Mouse (Mus musculus) ES-E14 (cell line): ENCODE measurements at regions not wholly inside any gene's neighbourhood (a gene's known extent, or its start where the extent isn't known, plus 50 kb on each side); places are given as distances from the start of the nearest gene placed in this dataset.

ENCODE experiments used
- MAFK ChIP-seq: IDR thresholded peaks from 2 replicates; pipeline ENCODE4 v1.6.1; 2014; ENCODE audit warnings: mild to moderate bottlenecking, low read depth, low read length, inconsistent platforms; ENCODE audit not compliant: insufficient read depth
- ZC3H11A ChIP-seq: IDR thresholded peaks from 2 replicates; pipeline ENCODE4 v1.6.1; 2012; ENCODE audit warnings: low read depth, mild to moderate bottlenecking, inconsistent platforms, low read length, borderline replicate concordance

DNA sequence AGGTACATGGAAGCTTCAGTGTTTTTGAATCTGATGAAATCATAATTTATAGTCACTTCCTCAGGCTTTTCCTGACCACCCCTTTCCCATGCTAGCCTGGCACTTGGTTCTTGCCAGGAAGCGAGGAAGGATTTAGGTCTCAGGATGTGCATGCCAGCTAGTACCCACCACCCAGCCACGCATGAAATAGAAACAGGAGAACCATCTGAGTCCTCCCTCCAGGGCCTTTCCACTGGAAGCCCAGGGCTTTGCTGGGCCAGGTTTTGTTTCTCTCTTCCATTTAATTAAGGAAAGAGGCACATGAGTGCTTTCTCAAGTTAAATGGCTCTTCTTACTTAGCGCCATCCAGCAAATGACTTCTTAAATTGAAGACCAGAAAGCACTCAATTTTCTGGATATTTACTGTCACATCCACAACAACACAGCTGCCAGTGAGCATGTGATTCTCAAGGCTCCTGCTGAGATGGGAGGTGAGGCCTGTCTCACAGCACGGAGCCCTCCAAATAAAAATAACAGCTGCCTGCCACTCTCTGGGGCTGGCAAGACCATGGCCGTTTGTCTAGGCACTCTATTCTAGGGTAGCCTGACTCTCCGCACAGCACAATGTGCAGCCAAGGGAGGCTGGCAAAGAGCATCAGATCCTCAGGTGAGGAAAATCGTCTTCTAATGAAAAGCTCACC, 110.4 kb upstream of the Nmnat3 start:
- TF ChIP-seq ZC3H11A, result no peak
- TF ChIP-seq MAFK, result no peak
